Mouse (Mus musculus) ES-Bruce4 (cell line): ENCODE results near the gene Mlycd. TPM values are rescaled to one million over a fixed set of nuclear protein-coding genes. Genes with fewer than 3 reads are reported as not detected.
A peak's percentile ranks its signal among the peaks of the same experiment; 100 is the strongest.

Experiments
- H3K27ac ChIP-seq: 2 replicates; pipeline ENCODE4 v1.5.1; 2012; ENCODE audit warnings: low read length, inconsistent platforms; ENCODE audit not compliant: insufficient read depth
- H3K27me3 ChIP-seq: 2 replicates; pipeline ENCODE4 v1.6.1; 2012; ENCODE audit warnings: mild to moderate bottlenecking, low read length, inconsistent platforms; ENCODE audit not compliant: control insufficient read depth, poor library complexity, insufficient read depth, severe bottlenecking
- H3K36me3 ChIP-seq: 2 replicates; pipeline ENCODE4 v1.6.1; 2012; ENCODE audit warnings: inconsistent platforms, mild to moderate bottlenecking, low read length, moderate library complexity; ENCODE audit not compliant: control insufficient read depth, poor library complexity, insufficient read depth, severe bottlenecking
- H3K4me1 ChIP-seq: one replicate; pipeline ENCODE4 v1.8.1; 2011; ENCODE audit warnings: low read length; ENCODE audit not compliant: control insufficient read depth, insufficient read depth
- H3K4me3 ChIP-seq: 2 replicates; pipeline ENCODE4 v1.5.1; 2011; ENCODE audit warnings: low read depth, mild to moderate bottlenecking, low read length
- H3K9ac ChIP-seq: 2 replicates; pipeline ENCODE4 v1.6.1; 2012; ENCODE audit warnings: low read depth, mild to moderate bottlenecking, inconsistent platforms; ENCODE audit not compliant: poor library complexity, severe bottlenecking
- H3K9me3 ChIP-seq: replicated peaks from 2 replicates; pipeline ENCODE4 v1.6.1; 2012; ENCODE audit warnings: mild to moderate bottlenecking, low read length, inconsistent platforms; ENCODE audit not compliant: control insufficient read depth, poor library complexity, insufficient read depth, severe bottlenecking
- CTCF ChIP-seq: IDR thresholded peaks from one replicate; pipeline ENCODE4 v1.8.1; 2011; ENCODE audit warnings: low read depth, low read length
- EP300 ChIP-seq: IDR thresholded peaks from 2 replicates; pipeline ENCODE4 v1.6.1; 2011; ENCODE audit warnings: low read depth, low read length; ENCODE audit not compliant: insufficient read depth
- POLR2A ChIP-seq: IDR thresholded peaks from one replicate; pipeline ENCODE4 v1.8.1; 2011; ENCODE audit warnings: low read length; ENCODE audit not compliant: insufficient read depth
- polyA plus RNA-seq: library from polyadenylated mRNA; stranded (reverse); fragments of >200 nt; gene quantifications from 2 replicates; pipeline ENCODE4 v1.2.4, GENCODE M21; 2011; ENCODE audit warnings: low read depth; ENCODE audit not compliant: missing spikeins, insufficient read depth, insufficient read length

Gene Mlycd
- polyA plus RNA-seq, 1 experiment = 7.4 TPM

- Histone ChIP-seq H3K27ac (no peak overlapping the region), H3K4me1 (no peaks in the 10 kb centered on the region), H3K27me3 (no peaks in the 10 kb centered on the region), H3K9ac (no peak overlapping the region), H3K9me3 (no peaks in the 10 kb centered on the region), H3K4me3 (no peak overlapping the region), H3K36me3 (no peaks in the 10 kb centered on the region)
- TF ChIP-seq POLR2A = no peak
- TF ChIP-seq EP300 = no peak
- no peak for TF ChIP-seq CTCF
Measured at GRCm38 (mm10) chr8:119408311-119408710, 13.6 kb downstream of the Mlycd start.

- H3K27me3 ChIP-seq = no peaks in the 10 kb centered on the region
- H3K27ac ChIP-seq = no peak overlapping the region
- no peaks in the 10 kb centered on the region for H3K9me3 ChIP-seq
- no peak overlapping the region for H3K4me3 ChIP-seq
- no peaks in the 10 kb centered on the region for H3K36me3 ChIP-seq
- TF ChIP-seq POLR2A = no peak
- peak; percentile 8 for TF ChIP-seq CTCF
- no peak for TF ChIP-seq EP300
- H3K9ac ChIP-seq = no peak overlapping the region
- H3K4me1 ChIP-seq = no peaks in the 10 kb centered on the region
Measured at GRCm38 (mm10) chr8:119412037-119412734, 17.5 kb downstream of the Mlycd start.

- Histone ChIP-seq H3K9me3 (no peaks in the 10 kb centered on the region), H3K4me1 (no peaks in the 10 kb centered on the region), H3K36me3 (no peaks in the 10 kb centered on the region), H3K4me3 (no peak overlapping the region), H3K27ac (no peak overlapping the region), H3K27me3 (no peaks in the 10 kb centered on the region), H3K9ac (no peak overlapping the region)
- TF ChIP-seq CTCF (peak; percentile 96), EP300 (no peak), POLR2A (no peak)
Measured at GRCm38 (mm10) chr8:119412735-119413498, 18.2 kb downstream of the Mlycd start.

- Histone ChIP-seq H3K9me3 (no peaks in the 10 kb centered on the region), H3K4me3 (no peak overlapping the region), H3K9ac (no peak overlapping the region), H3K27me3 (no peaks in the 10 kb centered on the region), H3K36me3 (no peaks in the 10 kb centered on the region), H3K27ac (no peak overlapping the region), H3K4me1 (no peaks in the 10 kb centered on the region)
- TF ChIP-seq CTCF (no peak), POLR2A (no peak), EP300 (no peak)
Measured at GRCm38 (mm10) chr8:119413605-119414004, 18.9 kb downstream of the Mlycd start.

GRCm38 (mm10) chr8:119420318-119420717 is 25.6 kb downstream of the Mlycd start:
- H3K9me3 ChIP-seq = no peaks in the 10 kb centered on the region
- no peaks in the 10 kb centered on the region for H3K27me3 ChIP-seq
- H3K36me3 ChIP-seq = no peaks in the 10 kb centered on the region
- H3K4me3 ChIP-seq = no peak overlapping the region
- H3K4me1 ChIP-seq = no peaks in the 10 kb centered on the region
- H3K27ac ChIP-seq = no peak overlapping the region
- TF ChIP-seq POLR2A (no peak), EP300 (no peak), CTCF (no peak)
- H3K9ac ChIP-seq = no peak overlapping the region

GRCm38 (mm10) chr8:119421603-119422122 is 27.0 kb downstream of the Mlycd start:
- Histone ChIP-seq H3K4me1 (no peaks in the 10 kb centered on the region), H3K9me3 (no peaks in the 10 kb centered on the region), H3K27ac (no peak overlapping the region), H3K4me3 (no peak overlapping the region), H3K9ac (no peak overlapping the region), H3K27me3 (no peaks in the 10 kb centered on the region), H3K36me3 (no peaks in the 10 kb centered on the region)
- TF ChIP-seq EP300 = no peak
- no peak for TF ChIP-seq POLR2A
- TF ChIP-seq CTCF = no peak
